Mouse (Mus musculus): ENCODE results near the gene Dll4. TPM values are rescaled to one million over a fixed set of nuclear protein-coding genes. Genes with fewer than 3 reads are reported as not detected.

The Dll4 gene
- polyA plus RNA-seq (2014; fragmentation: Illumina TruSeq; extraction: RNeasy Lipid Tissue Mini Kit (QIAGEN cat#74804); ENCODE audit: low read depth, low replicate concordance), result 0.58 TPM

GRCm38 (mm10) chr2:119325568-119326143, at the start of gene Dll4:
Gene Dll4 (plus strand): TSS chr2:119325784.

DNA sequence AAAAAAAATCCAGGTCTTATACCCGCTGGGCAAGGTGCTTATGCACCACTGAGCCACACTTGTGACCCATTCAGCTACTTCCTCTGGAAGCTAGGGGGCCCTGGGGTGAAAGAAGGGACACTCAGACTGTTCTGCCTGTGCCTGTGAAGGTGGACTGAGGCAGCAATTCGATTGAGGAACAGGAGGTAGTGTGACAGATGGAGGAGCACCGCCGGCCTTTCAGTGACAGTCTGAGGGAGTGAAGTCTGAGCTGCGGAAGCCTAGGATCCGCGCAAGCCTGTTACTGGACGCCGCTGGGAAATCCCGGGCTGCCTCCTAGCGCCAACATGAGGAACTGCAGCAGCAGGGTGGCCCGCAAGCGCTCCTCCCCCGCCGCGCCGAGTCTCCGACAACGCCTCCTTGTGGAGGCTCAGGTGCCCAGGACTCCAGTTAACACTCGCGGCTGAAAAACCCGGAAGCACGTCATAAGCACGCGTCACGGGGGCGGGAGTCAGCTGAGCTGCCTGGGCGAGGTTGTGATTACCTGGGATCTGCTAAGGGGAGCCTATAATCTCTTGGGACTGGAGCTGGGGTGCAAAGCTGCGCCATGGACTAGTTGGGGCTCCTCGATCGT, 37.2 kb upstream of the Dll4 start, which contains the start of gene Vps18:
Vps18 (plus strand) TSS at position 471 of the 613 bp plus-strand sequence.

DNA sequence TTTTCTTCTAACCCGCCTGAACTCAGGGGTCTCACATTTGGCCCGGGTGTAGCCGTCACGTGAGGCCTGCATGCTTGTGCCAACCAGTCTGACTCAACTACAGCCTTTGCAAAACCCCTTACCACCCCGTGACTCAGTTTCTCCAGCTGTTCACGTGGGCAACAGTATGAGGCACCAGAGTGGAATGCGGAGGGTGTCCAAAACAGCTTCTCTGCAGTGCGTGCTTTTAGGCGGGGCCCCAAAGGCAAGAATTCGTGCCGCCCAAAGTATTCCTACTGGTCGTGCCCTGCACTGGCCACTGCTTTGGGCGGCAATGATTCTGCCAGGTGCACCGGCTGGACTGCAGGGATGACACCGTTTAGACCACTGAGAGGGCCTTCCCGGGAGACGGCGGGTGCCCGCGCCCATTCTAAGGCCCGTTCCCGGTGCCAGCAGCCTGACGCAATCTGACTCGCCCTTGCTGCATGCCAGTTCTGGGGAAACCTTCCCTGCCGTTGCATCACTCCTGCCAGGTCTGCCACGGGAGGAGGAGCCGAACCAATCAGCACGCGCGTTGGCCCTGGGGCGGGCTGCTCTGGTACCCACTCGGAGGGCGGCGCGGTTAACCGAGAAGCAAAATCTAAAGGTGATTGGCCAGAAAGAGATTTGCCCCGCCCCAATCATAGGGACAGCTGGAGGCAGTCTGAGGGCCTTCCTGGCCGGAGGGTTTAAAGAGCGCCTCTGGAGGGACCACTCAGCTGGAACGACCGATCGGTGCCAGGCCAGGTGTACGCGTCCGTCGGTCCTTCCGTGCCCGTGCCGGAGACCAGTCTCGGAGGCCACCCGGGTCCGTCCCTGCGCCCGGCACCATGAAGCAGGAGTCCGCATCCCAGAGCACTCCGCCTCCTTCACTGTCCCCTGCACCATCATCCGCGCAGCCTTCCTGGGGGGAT, 25.2 kb downstream of the Dll4 start, which contains the start of gene Chac1:
Chac1 (plus strand) TSS at position 675 of the 932 bp plus-strand sequence.

Other genes starting within 250 kb of the Dll4 start
- 2.2 TPM for gene Rad51, start 213.0 kb upstream of the Dll4 start, polyA plus RNA-seq (2014; fragmentation: Illumina TruSeq; extraction: RNeasy Lipid Tissue Mini Kit (QIAGEN cat#74804); ENCODE audit: low read depth, low replicate concordance)
- 49.1 TPM for gene Rmdn3, start 168.8 kb upstream of the Dll4 start, polyA plus RNA-seq (2014; fragmentation: Illumina TruSeq; extraction: RNeasy Lipid Tissue Mini Kit (QIAGEN cat#74804); ENCODE audit: low read depth, low replicate concordance)
- not detected for gene Gchfr, start 158.0 kb upstream of the Dll4 start, polyA plus RNA-seq (2014; fragmentation: Illumina TruSeq; extraction: RNeasy Lipid Tissue Mini Kit (QIAGEN cat#74804); ENCODE audit: low read depth, low replicate concordance)
- not detected for gene Gm14137, start 151.3 kb upstream of the Dll4 start, polyA plus RNA-seq (2014; fragmentation: Illumina TruSeq; extraction: RNeasy Lipid Tissue Mini Kit (QIAGEN cat#74804); ENCODE audit: low read depth, low replicate concordance)
- gene Zfyve19, start 117.2 kb upstream of the Dll4 start, polyA plus RNA-seq (2014; fragmentation: Illumina TruSeq; extraction: RNeasy Lipid Tissue Mini Kit (QIAGEN cat#74804); ENCODE audit: low read depth, low replicate concordance), result 4.3 TPM
- gene Dnajc17, start 117.0 kb upstream of the Dll4 start, polyA plus RNA-seq (2014; fragmentation: Illumina TruSeq; extraction: RNeasy Lipid Tissue Mini Kit (QIAGEN cat#74804); ENCODE audit: low read depth, low replicate concordance), result 1.7 TPM
- not detected for gene Ppp1r14d, start 95.9 kb upstream of the Dll4 start, polyA plus RNA-seq (2014; fragmentation: Illumina TruSeq; extraction: RNeasy Lipid Tissue Mini Kit (QIAGEN cat#74804); ENCODE audit: low read depth, low replicate concordance)
- 0.58 TPM for gene Spint1, start 88.4 kb upstream of the Dll4 start, polyA plus RNA-seq (2014; fragmentation: Illumina TruSeq; extraction: RNeasy Lipid Tissue Mini Kit (QIAGEN cat#74804); ENCODE audit: low read depth, low replicate concordance)
- not detected for gene Rhov, start 54.5 kb upstream of the Dll4 start, polyA plus RNA-seq (2014; fragmentation: Illumina TruSeq; extraction: RNeasy Lipid Tissue Mini Kit (QIAGEN cat#74804); ENCODE audit: low read depth, low replicate concordance)
- gene Vps18, start 37.0 kb upstream of the Dll4 start, polyA plus RNA-seq (2014; fragmentation: Illumina TruSeq; extraction: RNeasy Lipid Tissue Mini Kit (QIAGEN cat#74804); ENCODE audit: low read depth, low replicate concordance), result 0.29 TPM
- 0.93 TPM for gene Chac1, start 25.4 kb downstream of the Dll4 start, polyA plus RNA-seq (2014; fragmentation: Illumina TruSeq; extraction: RNeasy Lipid Tissue Mini Kit (QIAGEN cat#74804); ENCODE audit: low read depth, low replicate concordance)
- 26.5 TPM for gene Ino80, start 151.9 kb downstream of the Dll4 start, polyA plus RNA-seq (2014; fragmentation: Illumina TruSeq; extraction: RNeasy Lipid Tissue Mini Kit (QIAGEN cat#74804); ENCODE audit: low read depth, low replicate concordance)
- 1.0 TPM for gene Exd1, start 221.8 kb downstream of the Dll4 start, polyA plus RNA-seq (2014; fragmentation: Illumina TruSeq; extraction: RNeasy Lipid Tissue Mini Kit (QIAGEN cat#74804); ENCODE audit: low read depth, low replicate concordance)
- gene Chp1, start 221.9 kb downstream of the Dll4 start, polyA plus RNA-seq (2014; fragmentation: Illumina TruSeq; extraction: RNeasy Lipid Tissue Mini Kit (QIAGEN cat#74804); ENCODE audit: low read depth, low replicate concordance), result 454 TPM

Data from adrenal gland, adult 10 weeks (tissue).